Mouse (Mus musculus) frontal cortex, adult 2 months (tissue): ENCODE data around the gene Pde4d. TPM values are rescaled to one million over a fixed set of nuclear protein-coding genes. Genes with fewer than 3 reads are reported as not detected.

Source experiments
- DNase-seq, 2 experiments: peaks; one replicate each; pipeline ENCODE4 v3.0.0; 2022; ENCODE audit warnings: low spot score in 1 of 2; ENCODE audit errors: extremely low spot score in 1 of 2
- polyA plus RNA-seq: library from polyadenylated mRNA; depleted of rRNA; stranded (reverse); fragments of >200 nt; gene quantifications from 2 replicates; pipeline ENCODE4 v1.2.3, GENCODE M21; 2012

Gene Pde4d
- polyA plus RNA-seq, 1 experiment = 40.3 TPM

- no peak for DNase-seq
These were observed 1435.1 kb downstream of the Pde4d start for GRCm38 (mm10) chr13:109884812-109885211.

- DNase-seq = no peak
These were observed 1438.5 kb downstream of the Pde4d start for GRCm38 (mm10) chr13:109888293-109888692.

GRCm38 (mm10) chr13:109891194-109891909 lies 1441.6 kb downstream of the Pde4d start:
- DNase-seq = no peak

DNA sequence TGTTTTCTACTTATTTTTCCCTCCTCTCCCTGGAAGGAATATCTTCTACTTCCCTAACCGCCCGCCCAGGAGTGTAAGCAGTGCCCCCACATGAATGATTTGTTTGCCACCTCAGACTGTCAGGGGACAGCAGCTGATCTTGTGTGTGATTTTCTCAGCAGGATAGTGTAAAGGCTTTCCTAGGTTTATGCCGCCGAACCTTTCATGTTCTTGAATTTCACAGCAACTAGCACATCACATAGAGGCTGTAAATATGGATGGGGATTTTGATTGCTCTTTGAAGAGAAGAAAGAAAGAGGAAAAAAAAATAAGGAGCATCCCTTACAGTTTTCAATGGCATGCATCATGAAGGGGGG lies 1442.1 kb downstream of the Pde4d start:
- DNase-seq = no peak

- DNase-seq = no peak
These were observed 1450.0 kb downstream of the Pde4d start for GRCm38 (mm10) chr13:109899442-109900428.

DNA sequence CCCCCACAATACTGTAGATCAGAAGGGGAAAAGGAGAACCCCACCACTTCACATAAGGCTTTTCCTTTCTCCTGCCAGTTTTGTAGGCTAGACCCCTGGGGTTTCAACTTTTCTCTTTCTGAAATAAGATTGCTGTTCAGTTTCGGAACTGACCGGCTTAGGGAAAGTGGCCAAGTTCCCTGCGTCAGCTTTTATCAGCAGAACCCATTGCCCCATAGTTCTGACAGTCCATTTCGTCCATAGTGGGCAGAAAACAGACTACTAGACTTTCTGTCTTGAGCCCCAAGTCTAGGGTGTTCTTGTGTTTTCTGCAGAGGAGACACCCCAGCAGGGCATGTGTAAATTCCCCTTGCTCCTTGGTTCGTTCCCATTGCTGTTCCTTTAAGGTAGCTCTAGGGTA lies 1452.1 kb downstream of the Pde4d start:
- no peak for DNase-seq

- DNase-seq = peak in 1 of 2 experiments; percentile 34
These were observed 1452.7 kb downstream of the Pde4d start for GRCm38 (mm10) chr13:109902460-109902854.

DNA sequence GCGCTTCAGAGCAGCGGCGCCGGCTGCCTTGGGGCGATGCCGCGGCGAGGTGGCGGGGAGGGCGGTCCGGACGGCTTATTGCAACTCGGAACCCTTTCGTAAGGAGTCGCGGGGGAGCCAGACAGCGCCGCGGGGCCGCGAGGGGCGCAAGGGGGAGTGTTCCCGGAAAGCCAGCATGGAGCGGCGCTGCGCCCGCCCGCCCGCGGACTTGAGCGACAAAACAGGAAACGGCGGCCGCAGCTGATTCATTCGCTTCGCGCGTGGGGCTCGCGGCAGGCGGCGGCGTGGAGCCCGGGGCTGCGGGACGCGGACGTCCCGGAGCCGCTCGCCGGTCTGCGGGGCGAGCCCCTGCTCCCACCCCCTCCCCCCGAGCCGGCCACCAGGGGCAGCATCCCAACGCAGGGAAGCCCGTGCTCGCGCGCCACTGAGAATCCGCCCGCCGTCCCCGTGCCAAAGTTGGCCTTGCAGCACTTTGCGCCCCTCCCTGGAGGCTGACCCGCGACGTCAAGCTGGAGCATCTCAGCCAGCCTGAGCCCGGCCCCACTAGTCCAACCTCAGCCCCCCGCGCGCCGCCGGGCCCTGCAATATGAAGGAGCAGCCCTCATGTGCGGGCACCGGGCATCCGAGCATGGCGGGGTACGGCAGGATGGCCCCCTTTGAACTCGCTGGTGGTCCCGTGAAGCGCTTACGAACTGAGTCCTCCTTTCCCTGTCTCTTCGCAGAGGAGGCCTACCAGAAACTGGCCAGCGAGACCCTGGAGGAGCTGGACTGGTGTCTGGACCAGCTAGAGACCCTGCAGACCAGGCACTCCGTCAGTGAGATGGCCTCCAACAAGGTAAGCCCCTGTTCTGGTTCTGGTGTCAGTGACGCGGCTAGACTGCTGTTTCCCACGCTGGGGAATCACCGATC lies 1453.4 kb downstream of the Pde4d start:
- peak in 1 of 2 experiments; percentile 64 for DNase-seq

DNA sequence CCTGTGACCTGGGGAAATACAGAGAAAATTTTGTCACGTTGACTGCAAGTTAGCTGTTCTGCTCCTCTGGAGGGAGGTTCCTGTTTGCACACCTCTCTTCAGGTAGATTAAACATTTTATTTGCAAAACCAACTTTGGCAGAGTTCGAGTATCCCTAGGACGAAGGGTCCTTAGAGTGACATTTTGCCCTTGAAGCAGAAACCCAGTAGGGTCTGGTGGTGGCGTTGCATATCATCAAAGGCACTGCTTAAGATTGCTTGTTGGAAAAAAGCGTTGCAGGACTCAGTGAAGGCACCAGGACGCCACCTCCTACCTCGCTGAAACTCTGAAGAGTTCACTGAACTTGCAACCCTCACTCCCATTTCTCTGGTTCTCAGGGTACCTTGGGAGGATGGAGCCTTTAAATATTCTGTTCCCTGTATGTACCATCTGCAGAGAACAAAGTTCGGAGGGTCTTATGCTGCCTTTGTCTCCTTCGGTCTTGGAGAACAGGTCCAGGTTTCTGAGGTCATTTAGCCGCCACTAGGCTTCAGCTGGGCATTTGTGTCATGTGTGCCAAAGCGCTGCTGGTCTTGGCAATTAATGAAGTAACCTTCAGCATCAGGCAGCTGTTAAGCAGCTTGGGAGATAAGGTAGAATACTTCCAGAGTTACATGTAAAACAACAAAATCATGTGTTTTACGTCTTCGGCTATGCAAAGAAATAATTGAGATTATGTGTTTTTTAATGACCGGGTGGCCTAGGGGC lies 1454.2 kb downstream of the Pde4d start:
- DNase-seq = no peak

GRCm38 (mm10) chr13:109906342-109906888 lies 1456.7 kb downstream of the Pde4d start:
- no peak for DNase-seq

- peak; percentile 64 to 89 for DNase-seq
These were observed 1457.9 kb downstream of the Pde4d start for GRCm38 (mm10) chr13:109907634-109908033.

GRCm38 (mm10) chr13:109908386-109908785 lies 1458.6 kb downstream of the Pde4d start:
- DNase-seq = no peak

- DNase-seq = no peak
These were observed 1459.4 kb downstream of the Pde4d start for GRCm38 (mm10) chr13:109909111-109909510.

GRCm38 (mm10) chr13:109910915-109911314 lies 1461.2 kb downstream of the Pde4d start:
- no peak for DNase-seq

DNA sequence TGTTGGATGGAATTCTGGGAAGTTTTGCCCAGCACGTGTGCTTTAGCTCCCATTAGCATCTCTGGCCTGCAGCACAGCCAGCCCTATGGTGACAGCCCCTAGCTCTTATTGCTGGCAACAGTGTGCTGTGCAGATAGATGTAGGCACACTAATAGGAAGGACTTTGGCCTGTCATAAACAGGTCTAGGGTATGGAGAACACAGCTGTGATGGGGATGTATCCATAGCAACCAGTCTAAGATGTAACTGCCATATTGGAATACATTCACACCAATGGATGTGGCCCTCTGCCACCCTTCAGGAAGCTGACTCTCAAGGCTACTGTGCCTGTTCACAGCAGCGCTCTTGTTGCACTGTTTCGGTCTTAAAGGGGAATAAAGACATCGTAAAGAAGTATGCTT lies 1462.9 kb downstream of the Pde4d start:
- no peak for DNase-seq

DNA sequence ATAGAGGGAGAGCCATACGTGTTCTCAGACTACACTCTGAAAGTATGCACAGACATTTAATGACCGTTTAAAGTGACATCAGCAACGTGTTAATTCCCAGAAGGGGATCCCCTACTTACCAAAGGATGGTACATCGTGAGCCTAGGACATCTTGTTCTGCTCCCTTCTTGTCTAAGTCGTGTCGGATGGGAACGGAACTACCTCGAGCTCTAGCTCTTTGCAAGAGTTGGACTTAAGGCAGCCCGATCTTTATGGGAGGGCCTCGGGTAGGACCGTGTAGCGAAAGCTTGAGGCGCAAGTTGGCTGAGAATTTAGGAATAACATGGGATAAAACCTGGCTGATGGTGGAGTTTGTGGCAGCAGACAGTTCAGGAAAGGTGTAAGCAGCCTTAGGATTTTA lies 1464.5 kb downstream of the Pde4d start:
- DNase-seq = no peak

DNA sequence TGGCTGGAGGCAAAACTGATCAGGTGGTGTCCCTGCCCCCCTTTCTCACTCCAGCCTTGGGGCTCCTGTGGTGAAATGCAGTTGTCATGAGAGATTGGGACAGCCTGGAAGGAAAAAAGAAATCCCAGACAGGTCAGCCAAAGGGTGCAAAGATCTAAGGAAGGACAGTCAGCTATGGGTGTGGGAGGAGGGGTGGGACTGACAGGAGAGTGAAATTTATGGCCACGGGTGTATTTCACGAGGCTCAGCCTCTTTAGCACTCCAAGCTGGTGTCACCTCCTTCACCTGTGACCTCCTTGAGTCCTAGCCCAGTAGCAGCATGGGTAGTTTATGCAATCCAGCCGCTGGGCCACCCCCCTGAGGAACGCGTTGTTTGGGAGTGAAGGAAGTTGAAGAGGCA lies 1465.1 kb downstream of the Pde4d start:
- DNase-seq = no peak

- no peak for DNase-seq
These were observed 1465.8 kb downstream of the Pde4d start for GRCm38 (mm10) chr13:109915501-109915900.

DNA sequence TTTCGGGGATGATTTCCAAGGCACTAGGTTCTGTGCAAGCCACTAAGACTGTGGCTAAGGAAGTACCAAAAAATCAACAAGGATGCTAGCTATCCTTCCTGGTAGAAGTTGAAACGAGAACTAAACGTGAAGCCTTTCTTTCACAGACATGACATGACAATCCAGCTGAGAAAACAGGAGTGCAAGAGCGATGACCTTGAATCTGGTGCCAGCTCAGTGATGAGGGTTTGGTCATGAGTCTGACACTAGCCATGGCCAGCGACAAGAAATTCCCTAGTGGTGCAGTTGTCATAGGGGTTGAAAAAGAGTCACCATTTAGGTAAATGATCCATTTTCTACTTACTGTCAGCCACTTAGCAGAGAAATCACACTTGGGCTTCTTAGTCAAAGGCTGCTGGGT lies 1466.2 kb downstream of the Pde4d start:
- no peak for DNase-seq

GRCm38 (mm10) chr13:109917551-109917950 lies 1467.8 kb downstream of the Pde4d start:
- no peak for DNase-seq
